Mouse (Mus musculus) liver, embryonic 14.5 days (tissue): Measurements from ENCODE around the gene Sp110.
"Not testable (repeated sequence)": the region's sequence is repeated elsewhere in the genome, so short reads cannot be mapped to it uniquely, and the experiment has no call there.

Experiments
- CTCF ChIP-seq: IDR thresholded peaks from 2 replicates; pipeline ENCODE4 v1.5.1; 2016; ENCODE audit warnings: antibody characterized with exemption, low read depth, control low read depth
- EP300 ChIP-seq: IDR thresholded peaks from 2 replicates; pipeline ENCODE4 v1.6.1; 2016; ENCODE audit warnings: antibody characterized with exemption, low read depth

- TF ChIP-seq CTCF, EP300: not testable (repeated sequence)
Measured at GRCm38 (mm10) chr1:85573554-85573953, 25.1 kb downstream of the Sp110 start.
